Mouse (Mus musculus): ENCODE measurements around the gene Aifm1.

- TF ChIP-seq CTCF (IDR thresholded peaks at IDR 0.05; ENCODE audit: borderline replicate concordance, extremely low read depth, insufficient read depth, insufficient read length) (no peak), POLR2A (IDR thresholded peaks at IDR 0.05; ENCODE audit: borderline replicate concordance, extremely low read depth, insufficient read depth, insufficient read length, poor library complexity, severe bottlenecking) (no peak)
Observed at GRCm38 (mm10) chrX:48513824-48514223, 461 bp upstream of the Aifm1 start.
